Mouse (Mus musculus): Measurements from ENCODE around the gene Axl. TPM values are rescaled to one million over a fixed set of nuclear protein-coding genes. Genes with fewer than 3 reads are reported as not detected.
A peak's percentile ranks its signal among the peaks of the same experiment; 100 is the strongest.
"Not testable (repeated sequence)": the region's sequence is repeated elsewhere in the genome, so short reads cannot be mapped to it uniquely, and the experiment has no call there.

Gene Axl
- total RNA-seq, 2 experiments from 2014 or later: 0.68 to 0.70 TPM

- ATAC-seq (replicated peaks; ENCODE audit: low FRiP score, low TSS enrichment, poor library complexity, severe bottlenecking): no peak
Measured at GRCm38 (mm10) chr7:25761354-25761753, 27.2 kb downstream of the Axl start.

GRCm38 (mm10) chr7:25756011-25756410, 32.5 kb downstream of the Axl start:
- peak; percentile 70 for ATAC-seq (replicated peaks; ENCODE audit: low FRiP score, low TSS enrichment, poor library complexity, severe bottlenecking)

- ATAC-seq (replicated peaks; ENCODE audit: low FRiP score, low TSS enrichment, poor library complexity, severe bottlenecking): peak; percentile 59
Measured at GRCm38 (mm10) chr7:25755468-25755833, 33.1 kb downstream of the Axl start.

- ATAC-seq (replicated peaks; ENCODE audit: low FRiP score, low TSS enrichment, poor library complexity, severe bottlenecking): peak; percentile 82
Measured at GRCm38 (mm10) chr7:25754738-25755467, 33.6 kb downstream of the Axl start, which contains the start of gene Hnrnpul1. Hnrnpul1 (minus strand) TSS chr7:25754757.

GRCm38 (mm10) chr7:25754439-25754737, 34.1 kb downstream of the Axl start:
- ATAC-seq (replicated peaks; ENCODE audit: low FRiP score, low TSS enrichment, poor library complexity, severe bottlenecking): no peak

GRCm38 (mm10) chr7:25753643-25754438, 34.7 kb downstream of the Axl start:
- no peak for ATAC-seq (replicated peaks; ENCODE audit: low FRiP score, low TSS enrichment, poor library complexity, severe bottlenecking)

GRCm38 (mm10) chr7:25753076-25753475, 35.4 kb downstream of the Axl start:
- ATAC-seq (replicated peaks; ENCODE audit: low FRiP score, low TSS enrichment, poor library complexity, severe bottlenecking): no peak

- ATAC-seq (replicated peaks; ENCODE audit: low FRiP score, low TSS enrichment, poor library complexity, severe bottlenecking): no peak
Measured at GRCm38 (mm10) chr7:25746844-25747243, 41.7 kb downstream of the Axl start.

GRCm38 (mm10) chr7:25738277-25738676, 50.2 kb downstream of the Axl start:
- peak; percentile 72 for ATAC-seq (replicated peaks; ENCODE audit: low FRiP score, low TSS enrichment, poor library complexity, severe bottlenecking)

- ATAC-seq (replicated peaks; ENCODE audit: low FRiP score, low TSS enrichment, poor library complexity, severe bottlenecking): no peak
Measured at GRCm38 (mm10) chr7:25736920-25737319, 51.6 kb downstream of the Axl start.

GRCm38 (mm10) chr7:25734991-25735390, 53.5 kb downstream of the Axl start:
- ATAC-seq (replicated peaks; ENCODE audit: low FRiP score, low TSS enrichment, poor library complexity, severe bottlenecking): peak; percentile 51

- no peak for ATAC-seq (replicated peaks; ENCODE audit: low FRiP score, low TSS enrichment, poor library complexity, severe bottlenecking)
Measured at GRCm38 (mm10) chr7:25731294-25732055, 57.0 kb downstream of the Axl start.

- no peak for ATAC-seq (replicated peaks; ENCODE audit: low FRiP score, low TSS enrichment, poor library complexity, severe bottlenecking)
Measured at GRCm38 (mm10) chr7:25729862-25730261, 58.6 kb downstream of the Axl start.

- ATAC-seq (replicated peaks; ENCODE audit: low FRiP score, low TSS enrichment, poor library complexity, severe bottlenecking): no peak
Measured at GRCm38 (mm10) chr7:25729396-25729795, 59.1 kb downstream of the Axl start.

- no peak for ATAC-seq (replicated peaks; ENCODE audit: low FRiP score, low TSS enrichment, poor library complexity, severe bottlenecking)
Measured at GRCm38 (mm10) chr7:25727800-25728199, 60.7 kb downstream of the Axl start.

GRCm38 (mm10) chr7:25725886-25726285, 62.6 kb downstream of the Axl start:
- ATAC-seq (replicated peaks; ENCODE audit: low FRiP score, low TSS enrichment, poor library complexity, severe bottlenecking): no peak

GRCm38 (mm10) chr7:25721776-25722175, 66.7 kb downstream of the Axl start:
- not testable (repeated sequence) for ATAC-seq (replicated peaks; ENCODE audit: low FRiP score, low TSS enrichment, poor library complexity, severe bottlenecking)

- ATAC-seq (replicated peaks; ENCODE audit: low FRiP score, low TSS enrichment, poor library complexity, severe bottlenecking): no peak
Measured at GRCm38 (mm10) chr7:25720760-25721159, 67.7 kb downstream of the Axl start.

- ATAC-seq (replicated peaks; ENCODE audit: low FRiP score, low TSS enrichment, poor library complexity, severe bottlenecking): no peak
Measured at GRCm38 (mm10) chr7:25719761-25720610, 68.5 kb downstream of the Axl start.
